Mouse (Mus musculus) MEL (cell line): ENCODE data around the gene Nr1h3. TPM values are rescaled to one million over a fixed set of nuclear protein-coding genes. Genes with fewer than 3 reads are reported as not detected.

Experiments used
- DNase-seq: peaks from one replicate; pipeline ENCODE4 v3.0.0; 2011; ENCODE audit warnings: low read depth, low spot score
- H3K27ac ChIP-seq: 2 replicates; pipeline ENCODE4 v1.5.1; 2012; ENCODE audit warnings: low read depth, mild to moderate bottlenecking, control low read depth, low read length, moderate library complexity; ENCODE audit not compliant: control insufficient read depth
- H3K27me3 ChIP-seq, 2 experiments: fragments of 150-350 bp in 1 of 2; sonication (generic) in 1 of 2; 2 replicates each; pipeline ENCODE4 v1.6.1; 2012; ENCODE audit warnings: low read length in 2 of 2, mild to moderate bottlenecking in 2 of 2, improper control_type of control experiment in 1 of 2, moderate library complexity in 1 of 2; ENCODE audit not compliant: insufficient read depth in 2 of 2, control insufficient read depth in 1 of 2
- H3K36me3 ChIP-seq, 2 experiments: 2 replicates each; pipeline ENCODE4 v1.6.1; 2012 to 2014; ENCODE audit warnings: low read length in 2 of 2, improper control_type of control experiment in 1 of 2, inconsistent platforms in 1 of 2, mild to moderate bottlenecking in 1 of 2; ENCODE audit not compliant: insufficient read depth in 2 of 2, control insufficient read depth in 1 of 2
- H3K4me1 ChIP-seq, 2 experiments: fragments of 150-350 bp in 1 of 2; sonication (generic) in 1 of 2; 2 replicates each; pipeline ENCODE4 v1.6.1; 2012; ENCODE audit warnings: low read length in 2 of 2, improper control_type of control experiment in 1 of 2, mild to moderate bottlenecking in 1 of 2; ENCODE audit not compliant: insufficient read depth in 2 of 2, control insufficient read depth in 1 of 2
- H3K4me3 ChIP-seq, 2 experiments: fragments of 150-350 bp in 1 of 2; sonication (generic) in 1 of 2; 2 replicates each; pipeline ENCODE4 v1.5.1; 2012; ENCODE audit warnings: low read depth in 2 of 2, low read length in 2 of 2, mild to moderate bottlenecking in 2 of 2, moderate library complexity in 2 of 2, control low read depth in 1 of 2, improper control_type of control experiment in 1 of 2; ENCODE audit not compliant: control insufficient read depth in 1 of 2, insufficient read depth in 1 of 2
- H3K79me2 ChIP-seq: 2 replicates; pipeline ENCODE4 v1.6.1; 2012; ENCODE audit warnings: mild to moderate bottlenecking, low read length, moderate library complexity; ENCODE audit not compliant: control insufficient read depth, poor library complexity, insufficient read depth
- H3K9ac ChIP-seq: 2 replicates; pipeline ENCODE4 v1.6.1; 2012; ENCODE audit warnings: low read depth, mild to moderate bottlenecking, control low read depth, low read length, moderate library complexity; ENCODE audit not compliant: control insufficient read depth, poor library complexity, severe bottlenecking
- H3K9me3 ChIP-seq: fragments of 150-350 bp; sonication (generic); replicated peaks from 2 replicates; pipeline ENCODE4 v1.6.1; 2012; ENCODE audit warnings: mild to moderate bottlenecking, low read length, improper control_type of control experiment, moderate library complexity; ENCODE audit not compliant: insufficient read depth
- CHD2 ChIP-seq: IDR thresholded peaks from 2 replicates; pipeline ENCODE4 v1.6.1; 2011; ENCODE audit warnings: low read length, improper control_type of control experiment
- CTCF ChIP-seq, 3 experiments: IDR thresholded peaks in 2 of 3; conservative IDR thresholded peaks in 1 of 3; 2 replicates each; pipeline ENCODE4 v1.5.1; 2011 to 2012; ENCODE audit warnings: low read length in 3 of 3, low read depth in 2 of 3, mild to moderate bottlenecking in 2 of 3, improper control_type of control experiment in 1 of 3, inconsistent platforms in 1 of 3, mixed read lengths in 1 of 3, moderate library complexity in 1 of 3; ENCODE audit not compliant: control insufficient read depth in 1 of 3, insufficient read depth in 1 of 3, poor library complexity in 1 of 3, severe bottlenecking in 1 of 3
- E2F4 ChIP-seq: IDR thresholded peaks from 2 replicates; pipeline ENCODE4 v1.6.1; 2011; ENCODE audit warnings: low read depth, low read length, improper control_type of control experiment, borderline replicate concordance
- ELF1 ChIP-seq: IDR thresholded peaks from 2 replicates; pipeline ENCODE4 v1.6.1; 2014; ENCODE audit warnings: low read depth, mild to moderate bottlenecking, inconsistent platforms, low read length, improper control_type of control experiment, moderate library complexity
- EP300 ChIP-seq, 2 experiments: IDR thresholded peaks; 2 replicates each; pipeline ENCODE4 v1.6.1; 2011; ENCODE audit warnings: improper control_type of control experiment in 2 of 2, low read length in 2 of 2, low read depth in 1 of 2, mild to moderate bottlenecking in 1 of 2
- GATA1 ChIP-seq: IDR thresholded peaks from 2 replicates; pipeline ENCODE4 v1.6.1; 2011; ENCODE audit warnings: low read depth, low read length, improper control_type of control experiment
- HCFC1 ChIP-seq: IDR thresholded peaks from 2 replicates; pipeline ENCODE4 v1.6.1; 2012; ENCODE audit warnings: low read depth, mild to moderate bottlenecking, inconsistent platforms, low read length, improper control_type of control experiment, moderate library complexity
- JUND ChIP-seq: IDR thresholded peaks from 2 replicates; pipeline ENCODE4 v1.6.1; 2011; ENCODE audit warnings: low read depth, mild to moderate bottlenecking, improper control_type of control experiment, low read length
- MAFK ChIP-seq: IDR thresholded peaks from 2 replicates; pipeline ENCODE4 v1.6.1; 2011; ENCODE audit warnings: low read depth, mild to moderate bottlenecking, low read length, improper control_type of control experiment, borderline replicate concordance
- MAX ChIP-seq: IDR thresholded peaks from 2 replicates; pipeline ENCODE4 v1.6.1; 2011; ENCODE audit warnings: low read length, improper control_type of control experiment
- MAZ ChIP-seq: IDR thresholded peaks from 2 replicates; pipeline ENCODE4 v1.6.1; 2012; ENCODE audit warnings: low read depth, mild to moderate bottlenecking, inconsistent platforms, low read length, improper control_type of control experiment
- MEF2A ChIP-seq: IDR thresholded peaks from 2 replicates; pipeline ENCODE4 v1.6.1; 2014; ENCODE audit warnings: low read depth, mild to moderate bottlenecking, inconsistent platforms, low read length, improper control_type of control experiment; ENCODE audit not compliant: poor library complexity, insufficient replicate concordance, severe bottlenecking; ENCODE audit errors: extremely low read depth
- MXI1 ChIP-seq: IDR thresholded peaks from 2 replicates; pipeline ENCODE4 v1.6.1; 2011; ENCODE audit warnings: mild to moderate bottlenecking, low read depth, low read length, improper control_type of control experiment
- MYB ChIP-seq: IDR thresholded peaks from 2 replicates; pipeline ENCODE4 v1.6.1; 2011; ENCODE audit warnings: mild to moderate bottlenecking, low read depth, low read length, improper control_type of control experiment
- NELFE ChIP-seq: IDR thresholded peaks from 2 replicates; pipeline ENCODE4 v1.6.1; 2011; ENCODE audit warnings: low read depth, low read length, improper control_type of control experiment
- NRF1 ChIP-seq: IDR thresholded peaks from 2 replicates; pipeline ENCODE4 v1.6.1; 2014; ENCODE audit warnings: low read depth, mild to moderate bottlenecking, inconsistent platforms, low read length, improper control_type of control experiment, moderate library complexity; ENCODE audit not compliant: poor library complexity, insufficient read depth, severe bottlenecking
- RCOR1 ChIP-seq: IDR thresholded peaks from 2 replicates; pipeline ENCODE4 v1.6.1; 2012; ENCODE audit warnings: low read depth, mild to moderate bottlenecking, inconsistent platforms, low read length, improper control_type of control experiment
- SIN3A ChIP-seq: IDR thresholded peaks from 2 replicates; pipeline ENCODE4 v1.6.1; 2012; ENCODE audit warnings: low read length, improper control_type of control experiment, inconsistent platforms
- TBP ChIP-seq: IDR thresholded peaks from 2 replicates; pipeline ENCODE4 v1.8.0; 2011; ENCODE audit warnings: low read depth, low read length, improper control_type of control experiment
- TCF12 ChIP-seq: IDR thresholded peaks from 2 replicates; pipeline ENCODE4 v1.6.1; 2014; ENCODE audit warnings: low read depth, mild to moderate bottlenecking, inconsistent platforms, low read length, improper control_type of control experiment, moderate library complexity
- UBTF ChIP-seq: IDR thresholded peaks from 2 replicates; pipeline ENCODE4 v1.6.1; 2012; ENCODE audit warnings: low read depth, mild to moderate bottlenecking, inconsistent platforms, low read length, improper control_type of control experiment, moderate library complexity, borderline replicate concordance; ENCODE audit not compliant: insufficient read depth
- USF2 ChIP-seq, 2 experiments: IDR thresholded peaks; 2 replicates each; pipeline ENCODE4 v1.6.1; 2011 to 2012; ENCODE audit warnings: improper control_type of control experiment in 2 of 2, low read length in 2 of 2, borderline replicate concordance in 1 of 2, inconsistent platforms in 1 of 2, low read depth in 1 of 2, mild to moderate bottlenecking in 1 of 2; ENCODE audit not compliant: insufficient read depth in 1 of 2
- ZC3H11A ChIP-seq: IDR thresholded peaks from 2 replicates; pipeline ENCODE4 v1.6.1; 2012; ENCODE audit warnings: low read depth, mild to moderate bottlenecking, inconsistent platforms, low read length, improper control_type of control experiment
- polyA plus RNA-seq, 2 experiments: library from polyadenylated mRNA; stranded (reverse) in 1 of 2; unstranded in 1 of 2; fragments of >175 nt in 1 of 2; fragments of >200 nt in 1 of 2; gene quantifications; 2 replicates each; pipeline versions ENCODE4 v1.2.1 to v1.2.4; 2012; ENCODE audit warnings: low replicate concordance in 2 of 2, low read depth in 1 of 2; ENCODE audit not compliant: insufficient read length in 2 of 2, insufficient read depth in 1 of 2, missing spikeins in 1 of 2
- total RNA-seq: library from RNA; depleted of rRNA; stranded (reverse); fragments of 300-350 nt; gene quantifications from 2 replicates; pipeline ENCODE4 v1.2.3, GENCODE M21; 2012

The Nr1h3 gene
- total and polyA plus RNA-seq, 3 experiments: 3.5 to 6.9 TPM; not detected in 1

DNA sequence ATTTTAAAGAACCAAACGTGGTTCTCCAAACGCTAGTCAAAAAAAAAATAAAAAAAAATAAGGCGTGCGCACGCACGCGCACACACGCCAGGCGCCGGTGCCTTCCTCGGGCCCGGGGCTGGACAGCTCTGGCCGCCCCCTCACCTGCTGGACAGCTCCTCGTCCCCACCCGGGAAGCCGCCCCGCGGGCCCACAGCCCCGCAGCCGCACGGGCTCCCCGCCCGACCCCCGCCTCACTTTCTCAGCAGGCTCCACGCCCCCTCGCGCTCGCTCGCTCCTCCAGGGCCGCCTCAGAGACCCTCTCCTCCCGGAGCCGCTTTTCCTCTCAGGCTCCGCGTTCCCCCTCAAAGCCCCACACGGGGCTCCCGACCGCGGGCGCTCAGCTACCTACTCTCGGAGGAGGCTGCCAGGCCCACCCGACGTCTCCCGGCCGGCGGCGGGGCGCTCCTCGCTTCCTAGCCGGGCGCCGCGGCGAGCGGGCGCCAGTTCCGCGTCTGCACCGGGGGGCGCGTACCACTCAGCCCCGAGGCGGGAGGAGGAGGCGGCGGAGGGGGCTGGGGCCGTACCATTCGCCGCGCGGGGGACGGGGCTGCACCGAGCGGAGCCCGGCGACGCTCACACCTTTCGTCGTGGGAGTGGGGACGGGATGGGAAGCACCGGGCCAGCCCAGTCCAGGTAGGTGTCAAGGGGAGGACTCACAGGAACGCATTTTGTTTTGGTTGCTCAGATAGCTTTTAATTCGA is 20.1 kb downstream of the Nr1h3 start (continued):
- TF ChIP-seq NELFE: peak; percentile 50; the same call in 1 of the 2 replicates
- TF ChIP-seq HCFC1: no peak
- TF ChIP-seq ZC3H11A: no peak
- TF ChIP-seq USF2 (IDR thresholded peaks at IDR 0.05; ENCODE audit: borderline replicate concordance in 1 of 2, insufficient read depth in 1 of 2, low read depth in 1 of 2, low read length in 2 of 2): no peak
- TF ChIP-seq GATA1: no peak
- no peak; the same call in 1 of the 2 replicates for TF ChIP-seq TBP
- TF ChIP-seq JUND: no peak
- TF ChIP-seq CTCF (IDR thresholded peaks at IDR 0.05 in 2 of 3, conservative IDR thresholded peaks at IDR 0.05 in 1 of 3; ENCODE audit: control insufficient read depth in 1 of 3, insufficient read depth in 1 of 3, low read depth in 2 of 3, low read length in 3 of 3, poor library complexity in 1 of 3, severe bottlenecking in 1 of 3): no peak
- TF ChIP-seq, all 39 proteins: peak for 10

DNA sequence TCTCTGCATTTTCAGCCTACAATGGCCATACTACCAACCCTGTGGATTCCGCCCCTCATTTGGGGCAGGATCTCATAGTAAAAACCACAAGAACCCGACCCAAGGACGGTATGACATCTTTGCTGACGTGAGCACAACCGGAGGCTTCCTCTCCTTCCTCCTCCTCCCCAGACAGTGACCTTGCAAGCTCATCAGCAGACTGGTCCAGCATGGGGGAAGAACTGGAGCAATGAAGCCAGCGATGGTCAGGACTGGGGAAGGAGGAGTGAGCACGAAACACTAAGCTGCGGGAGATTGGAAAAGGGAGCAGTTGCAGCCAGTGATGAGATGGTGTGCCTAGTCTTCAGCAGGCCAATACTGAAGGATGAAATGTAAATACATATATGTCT is 20.6 kb downstream of the Nr1h3 start:
- Histone ChIP-seq H3K9ac (peak overlapping the region; percentile 90), H3K27ac (no peak overlapping the region; the same call in 1 of the 2 replicates), H3K9me3 (no peaks in the 10 kb centered on the region), H3K4me3 (peak overlapping the region; percentile 74 to 82), H3K79me2 (peaks cover 14% of the 10 kb centered on the region), H3K27me3 (no peaks in the 10 kb centered on the region), H3K36me3 (peaks cover 3 to 15% of the 10 kb centered on the region in 2 experiments), H3K4me1 (peaks cover 7 to 26% of the 10 kb centered on the region in 2 experiments)
- TF ChIP-seq RCOR1 (no peak), EP300 (IDR thresholded peaks at IDR 0.05; ENCODE audit: low read depth in 1 of 2, low read length in 2 of 2) (no peak), MEF2A (no peak), MAX (no peak), MXI1 (no peak), MAFK (no peak), ZC3H11A (no peak), HCFC1 (no peak), GATA1 (no peak), ELF1 (no peak)
- peak; percentile 40 for DNase-seq

DNA sequence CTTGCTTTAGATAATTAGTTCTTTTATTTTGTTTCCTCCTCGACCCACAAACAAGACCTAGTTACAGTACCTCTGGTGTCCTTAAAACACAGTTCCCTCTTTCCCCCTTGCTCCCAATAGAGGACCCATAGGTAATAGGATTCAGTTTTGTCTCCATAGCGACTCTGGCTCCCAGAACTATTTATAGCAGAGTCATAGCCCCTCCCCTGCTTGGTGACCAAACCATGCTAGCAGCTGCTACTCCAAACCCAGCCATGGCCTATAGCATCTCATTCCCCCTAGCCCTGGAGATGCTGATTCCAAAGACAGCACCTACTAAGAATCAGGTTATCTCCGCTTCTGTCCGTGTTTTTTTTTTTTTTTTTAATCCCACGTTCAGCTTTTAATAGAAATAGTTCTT is 21.9 kb downstream of the Nr1h3 start:
- DNase-seq: no peak
- H3K79me2 ChIP-seq: peaks cover 14% of the 10 kb centered on the region
- no peaks in the 10 kb centered on the region for H3K27me3 ChIP-seq
- no peak for TF ChIP-seq E2F4
- TF ChIP-seq NRF1: no peak
- TF ChIP-seq MYB: no peak
- TF ChIP-seq JUND: no peak
- no peak for TF ChIP-seq MAZ
- no peak for TF ChIP-seq CHD2
- no peak for TF ChIP-seq UBTF
- TF ChIP-seq MAFK: no peak
- no peak for TF ChIP-seq SIN3A
- TF ChIP-seq TCF12: no peak
- peaks cover 6 to 11% of the 10 kb centered on the region in 2 experiments for H3K36me3 ChIP-seq
- no peak overlapping the region for H3K27ac ChIP-seq
- peaks cover 5 to 19% of the 10 kb centered on the region in 2 experiments for H3K4me1 ChIP-seq
- no peak overlapping the region for H3K4me3 ChIP-seq
- no peaks in the 10 kb centered on the region for H3K9me3 ChIP-seq
- no peak overlapping the region for H3K9ac ChIP-seq
